Mouse (Mus musculus): ENCODE measurements around the gene Dennd1b.

DNA sequence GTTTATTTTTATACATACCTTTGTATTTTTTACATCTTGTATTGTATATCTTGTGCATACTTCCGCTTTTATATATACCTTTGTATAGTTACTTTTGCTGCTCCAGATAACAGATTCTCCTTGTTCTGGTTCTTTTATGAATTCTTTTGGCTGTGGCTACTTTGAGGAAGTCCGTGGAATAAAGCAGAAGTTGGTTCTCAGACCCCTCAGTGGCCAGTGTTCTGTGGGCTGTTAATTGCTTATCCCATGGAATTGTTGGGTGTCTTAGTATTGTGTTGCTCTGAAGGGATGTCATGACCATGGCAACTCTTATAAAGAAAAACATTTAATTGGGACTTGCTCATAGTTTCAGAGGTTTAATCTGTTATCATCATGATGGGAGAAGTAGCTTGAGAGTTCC lies 40.3 kb downstream of the Dennd1b start:
- TF ChIP-seq CTCF (IDR thresholded peaks at IDR 0.05; ENCODE audit: low read depth) (no peak), EP300 (optimal IDR thresholded peaks at IDR 0.05) (no peak)
